Mouse (Mus musculus): Measurements from ENCODE around the gene Marveld1.

DNA sequence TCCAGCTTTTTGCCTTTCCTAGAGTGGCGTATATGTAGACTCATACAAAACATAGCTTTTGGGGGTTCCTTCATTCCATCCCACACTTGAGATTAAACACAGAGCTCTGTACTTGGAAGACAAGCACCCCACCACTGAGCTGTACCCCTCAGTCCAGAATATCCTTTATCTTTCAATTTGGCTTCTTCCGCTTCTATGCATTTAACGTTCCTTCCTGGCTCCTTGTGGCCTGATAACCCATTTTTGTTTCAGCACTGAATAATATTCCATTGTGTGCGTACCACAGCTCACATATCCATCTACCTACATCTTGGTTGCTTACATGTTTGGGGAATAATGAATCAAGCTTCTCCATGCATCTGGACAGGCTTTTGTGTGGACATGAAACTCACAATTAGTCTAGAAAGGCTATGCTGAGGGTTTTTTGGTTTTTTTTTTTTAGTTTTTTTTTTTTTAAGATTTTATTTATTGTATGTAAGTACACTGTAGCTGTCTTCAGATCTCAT is 10.0 kb upstream of the Marveld1 start:
- TF ChIP-seq CTCF (IDR thresholded peaks at IDR 0.05; ENCODE audit: borderline replicate concordance, insufficient read depth, low read depth, low read length): no peak
- TF ChIP-seq POLR2A (IDR thresholded peaks at IDR 0.05; ENCODE audit: borderline replicate concordance, insufficient read depth, low read length): no peak

Measured in cerebellum, adult 2 months (tissue).